Mouse (Mus musculus): Measurements from ENCODE around the gene Irak4. TPM values are rescaled to one million over a fixed set of nuclear protein-coding genes. Genes with fewer than 3 reads are reported as not detected.

Gene Irak4
- total RNA-seq, 2 experiments from 2014 or later: 18.4 to 45.6 TPM

GRCm38 (mm10) chr15:94616036-94616435 is 72.6 kb downstream of the Irak4 start:
- ATAC-seq (ENCODE audit: poor library complexity, severe bottlenecking): no peak

- no peak for ATAC-seq (ENCODE audit: poor library complexity, severe bottlenecking)
Measured at GRCm38 (mm10) chr15:94620909-94621308, 77.5 kb downstream of the Irak4 start.

GRCm38 (mm10) chr15:94628463-94628829 is 85.0 kb downstream of the Irak4 start:
- no peak for ATAC-seq (ENCODE audit: poor library complexity, severe bottlenecking)

DNA sequence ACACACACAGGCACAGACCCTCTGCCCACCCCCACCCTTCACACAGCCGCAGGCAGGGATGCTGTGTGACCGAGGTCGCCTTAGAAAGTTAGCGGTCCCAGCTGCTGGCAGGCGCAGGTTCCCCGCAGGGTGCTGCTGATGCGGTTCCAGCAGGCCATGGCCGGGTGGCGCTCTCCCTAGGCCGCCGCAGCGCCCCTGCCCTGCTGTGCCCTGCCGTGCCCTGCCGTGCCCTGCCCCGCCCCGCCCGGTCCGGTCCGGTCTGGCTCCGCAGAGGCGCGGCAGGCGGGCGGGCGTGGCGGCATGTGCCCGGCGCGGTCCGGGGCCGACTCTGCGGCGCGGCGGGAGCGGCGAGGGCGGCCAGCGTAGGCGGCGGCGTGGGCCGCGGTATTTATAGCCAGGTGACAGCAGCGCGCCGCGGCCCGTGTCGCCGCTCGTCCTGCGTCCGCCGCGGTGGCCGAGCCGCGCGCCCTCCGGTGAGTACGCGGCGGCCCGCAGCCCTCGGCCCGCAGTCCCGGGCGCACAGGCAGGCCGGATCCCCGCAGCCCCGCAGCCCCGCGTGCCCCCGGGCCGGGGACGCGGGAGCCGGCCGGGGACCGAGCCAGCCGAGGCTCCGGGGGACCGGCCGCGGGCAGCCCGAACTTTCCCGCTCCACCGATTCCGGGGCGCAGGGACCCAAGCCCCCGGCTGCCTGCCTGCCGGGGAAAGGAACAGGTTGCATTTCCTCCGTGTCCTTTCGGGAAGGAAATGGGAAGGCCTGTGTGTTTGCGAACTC is 85.6 kb downstream of the Irak4 start, which contains the start of gene Tmem117:
TSS of gene Tmem117 (plus strand) at position 403 of the 772 bp plus-strand sequence.
- no peak for ATAC-seq (ENCODE audit: poor library complexity, severe bottlenecking)

DNA sequence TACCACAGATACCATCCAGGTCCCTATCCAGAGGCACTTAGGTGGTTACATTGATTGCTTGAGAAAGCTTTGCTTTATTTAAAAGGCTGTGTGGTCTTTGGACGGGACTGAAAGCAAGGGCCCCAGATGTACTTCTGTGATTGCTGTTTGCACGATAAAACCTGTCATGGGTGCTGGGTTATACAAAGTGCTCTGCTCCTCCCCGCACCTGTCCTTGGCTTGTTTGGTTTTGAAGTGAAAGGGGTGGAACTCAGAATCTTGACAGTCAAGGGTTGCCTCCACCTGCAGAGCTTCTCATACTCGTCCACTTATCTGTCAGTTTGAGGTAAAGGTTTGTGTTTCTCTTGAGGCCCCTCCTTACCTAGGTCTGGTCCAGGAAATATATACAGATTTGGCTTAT is 87.1 kb downstream of the Irak4 start:
- ATAC-seq (ENCODE audit: poor library complexity, severe bottlenecking): no peak

Other genes starting within 250 kb of the Irak4 start
- gene Adamts20, start 78.2 kb upstream of the Irak4 start, total RNA-seq (2015): not detected in 2 replicates
- not detected in 2 replicates for gene Adamts20, start 78.2 kb upstream of the Irak4 start, total RNA-seq (2017)
- gene Pus7l, start 96 bp upstream of the Irak4 start, total RNA-seq (2015): 3.7 and 5.8 TPM in 2 replicates
- 3.8 and 4.8 TPM in 2 replicates for gene Pus7l, start 96 bp upstream of the Irak4 start, total RNA-seq (2017)
- gene Twf1, start 46.2 kb downstream of the Irak4 start, total RNA-seq (2015): 39.8 and 43.4 TPM in 2 replicates
- 26.8 and 37.1 TPM in 2 replicates for gene Twf1, start 46.2 kb downstream of the Irak4 start, total RNA-seq (2017)
- gene Tmem117, start 85.6 kb downstream of the Irak4 start, total RNA-seq (2015): not detected in 2 replicates
- not detected in 2 replicates for gene Tmem117, start 85.6 kb downstream of the Irak4 start, total RNA-seq (2017)